Mouse (Mus musculus) spleen, adult 2 months (tissue): Measurements from ENCODE around the gene Atp8a2.

Experiments
- CTCF ChIP-seq: fragments of 200-500 bp; IDR thresholded peaks from 2 replicates; pipeline ENCODE4 v1.5.1; 2011; ENCODE audit warnings: mild to moderate bottlenecking, inconsistent platforms; ENCODE audit not compliant: insufficient read depth, insufficient read length, insufficient replicate concordance; ENCODE audit errors: extremely low read depth
- POLR2A ChIP-seq: fragments of 200-500 bp; IDR thresholded peaks from 2 replicates; pipeline ENCODE4 v1.6.1; 2011; ENCODE audit warnings: low read depth, low read length, inconsistent platforms

- no peak for TF ChIP-seq POLR2A
- TF ChIP-seq CTCF: no peak
These were observed 236.6 kb downstream of the Atp8a2 start for GRCm38 (mm10) chr14:59960214-59960890.
